ENCODE assay signal across 27 mouse cellular contexts in the genomic region with DNA sequence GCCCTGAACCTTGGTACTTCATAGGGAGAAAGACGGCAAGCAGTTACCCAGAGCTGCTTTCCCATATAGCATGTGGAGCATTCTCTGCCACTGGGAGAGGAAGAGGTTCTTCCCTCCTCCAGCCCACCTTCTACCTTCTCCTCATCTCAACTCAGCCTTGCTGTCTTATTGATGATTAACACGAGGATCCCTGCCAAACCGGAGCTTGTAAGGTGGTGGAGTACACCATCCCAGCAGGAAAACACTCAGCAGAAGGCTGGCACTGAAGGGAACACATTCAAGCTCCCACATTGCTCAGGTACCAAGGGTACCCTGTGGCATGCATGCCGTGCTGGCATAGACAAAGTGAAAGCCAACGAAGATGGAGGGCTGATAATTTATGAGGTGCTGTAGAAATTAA.
DNase-seq lines count a peak whose midpoint lies in the region; ATAC-seq and TF ChIP-seq lines count a peak whose summit lies in the region.
"Had no signal": no experiment of that assay in that cellular context is flagged by ENCODE, and none has a peak within 500 bp of the region (broad histone marks: within the 10 kb centered on the region; RNA-seq: fewer than 3 reads in every experiment).

No protein-coding gene starts in this region.

- H3K27ac ChIP-seq in kidney, adult 2 months (ENCODE audit: insufficient read depth, low read depth, low read length) = no peak overlapping the region
- no peak overlapping the region for H3K27ac ChIP-seq in kidney, embryonic 14.5 days (ENCODE audit: low read depth, low read length)
- H3K27ac ChIP-seq: embryonic facial prominence, embryonic 10.5 days; embryonic facial prominence, embryonic 13.5 days; forebrain, embryonic 12.5 days; forebrain, embryonic 15.5 days; heart, adult 2 months; heart, embryonic 10.5 days; heart, embryonic 13.5 days; hindbrain, embryonic 14.5 days had no signal

- no peak overlapping the region for H3K9ac ChIP-seq in kidney, embryonic 14.5 days (ENCODE audit: low read depth, low read length)
- H3K9ac ChIP-seq: embryonic facial prominence, embryonic 13.5 days; forebrain, embryonic 12.5 days; forebrain, embryonic 15.5 days; heart, embryonic 13.5 days; hindbrain, embryonic 14.5 days had no signal

- H3K9me3 ChIP-seq in kidney, embryonic 14.5 days (ENCODE audit: control insufficient read depth, low read length) = no peaks in the 10 kb centered on the region
- H3K9me3 ChIP-seq: embryonic facial prominence, embryonic 10.5 days; embryonic facial prominence, embryonic 13.5 days; forebrain, embryonic 12.5 days; forebrain, embryonic 15.5 days; heart, embryonic 10.5 days; heart, embryonic 13.5 days had no signal

- no peak for TF ChIP-seq POLR2A in kidney, adult 2 months (IDR thresholded peaks at IDR 0.05; ENCODE audit: low read depth, low read length)

- H3K4me3 ChIP-seq in kidney, adult 2 months (ENCODE audit: insufficient read depth, low read depth, low read length) = no peak overlapping the region
- no peak overlapping the region for H3K4me3 ChIP-seq in kidney, embryonic 14.5 days (ENCODE audit: low read length)
- H3K4me3 ChIP-seq: embryonic facial prominence, embryonic 10.5 days; embryonic facial prominence, embryonic 13.5 days; erythroblast, embryonic 14.5 days; forebrain, embryonic 12.5 days; forebrain, embryonic 15.5 days; heart, adult 2 months; heart, embryonic 10.5 days; heart, embryonic 13.5 days had no signal

- DNase-seq in kidney, adult 2 months = peak; percentile 73
- peak; percentile 34 for DNase-seq in kidney, postnatal 10 days
- peak; percentile 60 to 68 for DNase-seq in kidney, postnatal 36 days
- no peak for DNase-seq in spleen, postnatal 10 days (ENCODE audit: low spot score in 2 of 2)
- no peak for DNase-seq in cerebellum, postnatal 14 days
- DNase-seq: adrenal gland, adult 2 months; adrenal gland, postnatal 14 days; cerebellum, adult 11 months; cerebellum, adult 2 months; cerebellum, adult 9-11 months; cerebellum, postnatal 36 days; embryo, embryonic 11 days; gastrocnemius, postnatal 10 days; gastrocnemius, postnatal 36 days; heart, adult 2 months; heart, postnatal 14 days; heart, postnatal 4 days had no signal

- H3K36me3 ChIP-seq in kidney, adult 2 months (ENCODE audit: control insufficient read depth, insufficient read depth, low read length) = no peaks in the 10 kb centered on the region
- no peaks in the 10 kb centered on the region for H3K36me3 ChIP-seq in kidney, embryonic 14.5 days (ENCODE audit: control insufficient read depth, insufficient read depth, low read length)
- H3K36me3 ChIP-seq: embryonic facial prominence, embryonic 10.5 days; embryonic facial prominence, embryonic 13.5 days; forebrain, embryonic 12.5 days; forebrain, embryonic 15.5 days; heart, embryonic 10.5 days; heart, embryonic 13.5 days had no signal

- WGBS in kidney, adult 2 months = 42% methylated on average over 5 of the region's 5 CpGs
- 76% methylated on average over 5 of the region's 5 CpGs for WGBS in kidney, embryonic 14.5 days

- H3K27me3 ChIP-seq in kidney, adult 2 months (replicated peaks; ENCODE audit: control insufficient read depth, insufficient read depth, low read length) = no peaks in the 10 kb centered on the region
- H3K27me3 ChIP-seq in kidney, embryonic 14.5 days (ENCODE audit: control insufficient read depth, insufficient read depth, low read length) = no peaks in the 10 kb centered on the region
- H3K27me3 ChIP-seq: embryonic facial prominence, embryonic 13.5 days; forebrain, embryonic 12.5 days; forebrain, embryonic 15.5 days; heart, embryonic 13.5 days had no signal

- no peak overlapping the region for H3K4me2 ChIP-seq in kidney, embryonic 14.5 days (replicated peaks; ENCODE audit: low read depth, low read length)
- H3K4me2 ChIP-seq: embryonic facial prominence, embryonic 13.5 days; forebrain, embryonic 12.5 days; forebrain, embryonic 15.5 days; heart, embryonic 13.5 days; hindbrain, embryonic 14.5 days had no signal

- no peak for TF ChIP-seq CTCF in kidney, adult 2 months (conservative IDR thresholded peaks at IDR 0.05; ENCODE audit: insufficient read depth, insufficient read length, low read depth, low read length)

- ATAC-seq in kidney, embryonic 14.5 days (ENCODE audit: low FRiP score, low TSS enrichment) = no peak
- ATAC-seq: CD4-positive, CD25-positive, alpha-beta regulatory T cell, adult 4 months; forebrain, embryonic 15.5 days had no signal

- no peaks in the 10 kb centered on the region for H3K4me1 ChIP-seq in kidney, adult 2 months (ENCODE audit: control insufficient read depth, insufficient read depth, low read length)
- no peaks in the 10 kb centered on the region for H3K4me1 ChIP-seq in kidney, embryonic 14.5 days (ENCODE audit: control insufficient read depth, insufficient read depth, low read length)
- H3K4me1 ChIP-seq: embryonic facial prominence, embryonic 13.5 days; forebrain, embryonic 12.5 days; heart, embryonic 10.5 days had no signal

Comparison
In these comparisons a context has a peak if more than half of its experiments do, and no peak if none do; other contexts are left out.
1. DNase-seq: peak in kidney, adult 2 months (single experiment), kidney, postnatal 10 days (single experiment) and kidney, postnatal 36 days (2 of 2); none in spleen, postnatal 10 days (0 of 2) and cerebellum, postnatal 14 days (0 of 2).